Mouse (Mus musculus): ENCODE measurements around the gene Olfr633.
"Not testable (repeated sequence)": the region's sequence is repeated elsewhere in the genome, so short reads cannot be mapped to it uniquely, and the experiment has no call there.

Gene Olfr633

GRCm38 (mm10) chr7:103944137-103944536, at the start of gene Olfr633:
Gene Olfr633 (plus strand): TSS chr7:103944437.
- no peak for DNase-seq

- no peak for DNase-seq
These were observed 41.0 kb upstream of the Olfr633 start, which contains the start of gene Olfr65 for GRCm38 (mm10) chr7:103903187-103903586. Gene Olfr65 (plus strand): TSS chr7:103903487.

GRCm38 (mm10) chr7:103910047-103910446, 34.2 kb upstream of the Olfr633 start:
- no peak for DNase-seq

GRCm38 (mm10) chr7:103912969-103913511, 31.2 kb upstream of the Olfr633 start:
- no peak for DNase-seq

GRCm38 (mm10) chr7:103915338-103915737, 28.9 kb upstream of the Olfr633 start:
- DNase-seq = no peak

- no peak for DNase-seq
These were observed 15.7 kb upstream of the Olfr633 start, which contains the start of gene Olfr631 for GRCm38 (mm10) chr7:103928525-103928924. Gene Olfr631 (plus strand): TSS chr7:103928825.

GRCm38 (mm10) chr7:103934264-103934663, 10.0 kb upstream of the Olfr633 start, which contains the start of gene Olfr632:
Gene Olfr632 (plus strand): TSS chr7:103934347.
- no peak for DNase-seq

- peak; percentile 36 for DNase-seq
These were observed 1.5 kb upstream of the Olfr633 start for GRCm38 (mm10) chr7:103942730-103943129.

GRCm38 (mm10) chr7:103966873-103967272, 22.6 kb downstream of the Olfr633 start:
- not testable (repeated sequence) for DNase-seq

- no peak for DNase-seq
These were observed 26.6 kb downstream of the Olfr633 start, which contains the start of gene Olfr635 for GRCm38 (mm10) chr7:103970852-103971251. Gene Olfr635 (plus strand): TSS chr7:103971152.

- no peak for DNase-seq
These were observed 27.5 kb downstream of the Olfr633 start for GRCm38 (mm10) chr7:103971782-103972181.

GRCm38 (mm10) chr7:103998446-103998845, 54.2 kb downstream of the Olfr633 start, which contains the start of gene Olfr638:
Gene Olfr638 (plus strand): TSS chr7:103998746.
- no peak for DNase-seq

Measured in lung, postnatal 36 days (tissue).